Mouse (Mus musculus) heart, embryonic 15.5 days (tissue): Measurements from ENCODE around the gene Tomm20l. TPM values are rescaled to one million over a fixed set of nuclear protein-coding genes. Genes with fewer than 3 reads are reported as not detected.

ENCODE experiments used
- ATAC-seq: fragments of 200-750 bp; cut with Nextera tagmentation; replicated peaks from 2 replicates; pipeline ENCODE4 v1.8.0; 2017; ENCODE audit warnings: low read depth, moderate TSS enrichment; ENCODE audit not compliant: insufficient number of reproducible peaks, insufficient read depth, low FRiP score
- H3K27ac ChIP-seq: fragments of 300-500 bp; sonication (generic); 2 replicates; pipeline ENCODE4 v1.5.1; 2015; ENCODE audit warnings: mild to moderate bottlenecking, inconsistent platforms
- H3K27me3 ChIP-seq: fragments of 300-500 bp; sonication (generic); 2 replicates; pipeline ENCODE4 v1.6.1; 2015; ENCODE audit warnings: inconsistent platforms
- H3K36me3 ChIP-seq: fragments of 300-500 bp; sonication (generic); 2 replicates; pipeline ENCODE4 v1.6.1; 2015; ENCODE audit warnings: mild to moderate bottlenecking, inconsistent platforms
- H3K4me1 ChIP-seq: fragments of 300-500 bp; sonication (generic); replicated peaks from 2 replicates; pipeline ENCODE4 v1.6.1; 2015; ENCODE audit warnings: inconsistent platforms
- H3K4me2 ChIP-seq: fragments of 300-500 bp; sonication (generic); 2 replicates; pipeline ENCODE4 v1.6.1; 2015; ENCODE audit warnings: inconsistent platforms, mild to moderate bottlenecking, moderate library complexity
- H3K4me3 ChIP-seq: fragments of 300-500 bp; sonication (generic); 2 replicates; pipeline ENCODE4 v1.5.1; 2015; ENCODE audit warnings: mild to moderate bottlenecking, inconsistent platforms
- H3K9ac ChIP-seq: fragments of 300-500 bp; sonication (generic); 2 replicates; pipeline ENCODE4 v1.6.1; 2015; ENCODE audit warnings: mild to moderate bottlenecking, inconsistent platforms
- H3K9me3 ChIP-seq: fragments of 300-500 bp; sonication (generic); replicated peaks from 2 replicates; pipeline ENCODE4 v1.6.1; 2016; ENCODE audit warnings: inconsistent platforms
- WGBS: fragments of 180-500 bp; shearing (Covaris S2); methylation state at CpG from one replicate; pipeline ENCODE4 v1.1.7; 2015; ENCODE audit warnings: mixed read lengths; 5-methylcytosine and 5-hydroxymethylcytosine counted together
- polyA plus RNA-seq: library from polyadenylated mRNA; unstranded; fragments of >200 nt; fragmentation: Nextera tagmentation; extraction: Ambion mirVana; gene quantifications from 2 replicates; pipeline ENCODE4 v1.2.1, GENCODE M21; 2015

Tomm20l gene
- polyA plus RNA-seq, 1 experiment from 2014 or later: 0.25 TPM

GRCm38 (mm10) chr12:71157974-71158373, 46.7 kb downstream of the Tomm20l start:
- H3K4me2 ChIP-seq: no peak overlapping the region
- peaks cover 64% of the 10 kb centered on the region for H3K36me3 ChIP-seq
- no peaks in the 10 kb centered on the region for H3K4me1 ChIP-seq
- no peaks in the 10 kb centered on the region for H3K9me3 ChIP-seq
- H3K27me3 ChIP-seq: no peaks in the 10 kb centered on the region
- no peak overlapping the region for H3K27ac ChIP-seq
- H3K4me3 ChIP-seq: no peak overlapping the region
- H3K9ac ChIP-seq: no peak overlapping the region
- ATAC-seq: no peak
- 84% methylated on average over 6 of the region's 6 CpGs for WGBS

- Histone ChIP-seq H3K4me2 (no peak overlapping the region), H3K4me3 (no peak overlapping the region), H3K36me3 (peaks cover 56% of the 10 kb centered on the region), H3K9ac (no peak overlapping the region), H3K27ac (no peak overlapping the region), H3K9me3 (no peaks in the 10 kb centered on the region), H3K27me3 (no peaks in the 10 kb centered on the region), H3K4me1 (no peaks in the 10 kb centered on the region)
- WGBS: 83% methylated on average over 9 of the region's 9 CpGs
- no peak for ATAC-seq
These were observed 53.2 kb downstream of the Tomm20l start for GRCm38 (mm10) chr12:71164410-71164809.

- no peak overlapping the region for H3K9ac ChIP-seq
- H3K27ac ChIP-seq: no peak overlapping the region
- H3K4me1 ChIP-seq: no peaks in the 10 kb centered on the region
- H3K27me3 ChIP-seq: no peaks in the 10 kb centered on the region
- no peak overlapping the region for H3K4me3 ChIP-seq
- ATAC-seq: no peak
- H3K9me3 ChIP-seq: no peaks in the 10 kb centered on the region
- H3K4me2 ChIP-seq: no peak overlapping the region
- 85% methylated on average over 1 of the region's 1 CpGs for whole genome bisulfite sequencing
- peaks cover 41% of the 10 kb centered on the region for H3K36me3 ChIP-seq
These were observed 58.7 kb downstream of the Tomm20l start for GRCm38 (mm10) chr12:71169911-71170310.

Other genes starting within 250 kb of the Tomm20l start
- gene Actr10, start 173.6 kb upstream of the Tomm20l start, polyA plus RNA-seq: 162 and 181 TPM in 2 replicates
- gene Psma3, start 136.8 kb upstream of the Tomm20l start, polyA plus RNA-seq: 388 and 430 TPM in 2 replicates
- 25.4 and 26.4 TPM in 2 replicates for gene Arid4a, start 95.4 kb upstream of the Tomm20l start, polyA plus RNA-seq
- 90.9 and 98.9 TPM in 2 replicates for gene Timm9, start 25.3 kb downstream of the Tomm20l start, polyA plus RNA-seq
- gene 2700049A03Rik, start 25.4 kb downstream of the Tomm20l start, polyA plus RNA-seq: 8.4 and 8.6 TPM in 2 replicates
- 8.6 and 12.4 TPM in 2 replicates for gene Dact1, start 198.5 kb downstream of the Tomm20l start, polyA plus RNA-seq